Mouse (Mus musculus) MEL (cell line): ENCODE data around the gene Vmn1r222. TPM values are rescaled to one million over a fixed set of nuclear protein-coding genes. Genes with fewer than 3 reads are reported as not detected.
"Not testable (repeated sequence)": the region's sequence is repeated elsewhere in the genome, so short reads cannot be mapped to it uniquely, and the experiment has no call there.

Source experiments
- DNase-seq: peaks from one replicate; pipeline ENCODE4 v3.0.0; 2011; ENCODE audit warnings: low read depth, low spot score
- H3K27ac ChIP-seq: 2 replicates; pipeline ENCODE4 v1.5.1; 2012; ENCODE audit warnings: low read depth, mild to moderate bottlenecking, control low read depth, low read length, moderate library complexity; ENCODE audit not compliant: control insufficient read depth
- H3K27me3 ChIP-seq, 2 experiments: fragments of 150-350 bp in 1 of 2; sonication (generic) in 1 of 2; 2 replicates each; pipeline ENCODE4 v1.6.1; 2012; ENCODE audit warnings: low read length in 2 of 2, mild to moderate bottlenecking in 2 of 2, improper control_type of control experiment in 1 of 2, moderate library complexity in 1 of 2; ENCODE audit not compliant: insufficient read depth in 2 of 2, control insufficient read depth in 1 of 2
- H3K36me3 ChIP-seq, 2 experiments: 2 replicates each; pipeline ENCODE4 v1.6.1; 2012 to 2014; ENCODE audit warnings: low read length in 2 of 2, improper control_type of control experiment in 1 of 2, inconsistent platforms in 1 of 2, mild to moderate bottlenecking in 1 of 2; ENCODE audit not compliant: insufficient read depth in 2 of 2, control insufficient read depth in 1 of 2
- H3K4me1 ChIP-seq, 2 experiments: fragments of 150-350 bp in 1 of 2; sonication (generic) in 1 of 2; 2 replicates each; pipeline ENCODE4 v1.6.1; 2012; ENCODE audit warnings: low read length in 2 of 2, improper control_type of control experiment in 1 of 2, mild to moderate bottlenecking in 1 of 2; ENCODE audit not compliant: insufficient read depth in 2 of 2, control insufficient read depth in 1 of 2
- H3K4me3 ChIP-seq, 2 experiments: fragments of 150-350 bp in 1 of 2; sonication (generic) in 1 of 2; 2 replicates each; pipeline ENCODE4 v1.5.1; 2012; ENCODE audit warnings: low read depth in 2 of 2, low read length in 2 of 2, mild to moderate bottlenecking in 2 of 2, moderate library complexity in 2 of 2, control low read depth in 1 of 2, improper control_type of control experiment in 1 of 2; ENCODE audit not compliant: control insufficient read depth in 1 of 2, insufficient read depth in 1 of 2
- H3K79me2 ChIP-seq: 2 replicates; pipeline ENCODE4 v1.6.1; 2012; ENCODE audit warnings: mild to moderate bottlenecking, low read length, moderate library complexity; ENCODE audit not compliant: control insufficient read depth, poor library complexity, insufficient read depth
- H3K9ac ChIP-seq: 2 replicates; pipeline ENCODE4 v1.6.1; 2012; ENCODE audit warnings: low read depth, mild to moderate bottlenecking, control low read depth, low read length, moderate library complexity; ENCODE audit not compliant: control insufficient read depth, poor library complexity, severe bottlenecking
- H3K9me3 ChIP-seq: fragments of 150-350 bp; sonication (generic); replicated peaks from 2 replicates; pipeline ENCODE4 v1.6.1; 2012; ENCODE audit warnings: mild to moderate bottlenecking, low read length, improper control_type of control experiment, moderate library complexity; ENCODE audit not compliant: insufficient read depth
- BHLHE40 ChIP-seq: IDR thresholded peaks from 2 replicates; pipeline ENCODE4 v1.6.1; 2012; ENCODE audit warnings: low read depth, mild to moderate bottlenecking, inconsistent platforms, low read length, improper control_type of control experiment, borderline replicate concordance
- CHD1 ChIP-seq: IDR thresholded peaks from 2 replicates; pipeline ENCODE4 v1.6.1; 2012; ENCODE audit warnings: low read depth, mild to moderate bottlenecking, inconsistent platforms, low read length, improper control_type of control experiment
- CHD2 ChIP-seq: IDR thresholded peaks from 2 replicates; pipeline ENCODE4 v1.6.1; 2011; ENCODE audit warnings: low read length, improper control_type of control experiment
- CTCF ChIP-seq, 3 experiments: IDR thresholded peaks in 2 of 3; conservative IDR thresholded peaks in 1 of 3; 2 replicates each; pipeline ENCODE4 v1.5.1; 2011 to 2012; ENCODE audit warnings: low read length in 3 of 3, low read depth in 2 of 3, mild to moderate bottlenecking in 2 of 3, improper control_type of control experiment in 1 of 3, inconsistent platforms in 1 of 3, mixed read lengths in 1 of 3, moderate library complexity in 1 of 3; ENCODE audit not compliant: control insufficient read depth in 1 of 3, insufficient read depth in 1 of 3, poor library complexity in 1 of 3, severe bottlenecking in 1 of 3
- EP300 ChIP-seq, 2 experiments: IDR thresholded peaks; 2 replicates each; pipeline ENCODE4 v1.6.1; 2011; ENCODE audit warnings: improper control_type of control experiment in 2 of 2, low read length in 2 of 2, low read depth in 1 of 2, mild to moderate bottlenecking in 1 of 2
- KAT2A ChIP-seq: conservative IDR thresholded peaks from 2 replicates; pipeline ENCODE4 v1.6.1; 2012; ENCODE audit warnings: low read depth, low read length, improper control_type of control experiment, inconsistent platforms
- NELFE ChIP-seq: IDR thresholded peaks from 2 replicates; pipeline ENCODE4 v1.6.1; 2011; ENCODE audit warnings: low read depth, low read length, improper control_type of control experiment
- POLR2A ChIP-seq, 2 experiments: IDR thresholded peaks; 2 replicates each; pipeline ENCODE4 v1.6.1; 2011 to 2012; ENCODE audit warnings: low read length in 2 of 2, mild to moderate bottlenecking in 2 of 2, control low read depth in 1 of 2, improper control_type of control experiment in 1 of 2, low read depth in 1 of 2, moderate library complexity in 1 of 2; ENCODE audit not compliant: control insufficient read depth in 1 of 2, insufficient read depth in 1 of 2, poor library complexity in 1 of 2
- POLR2AphosphoS2 ChIP-seq: IDR thresholded peaks from 2 replicates; pipeline ENCODE4 v1.6.1; 2011; ENCODE audit warnings: low read length, improper control_type of control experiment
- SMC3 ChIP-seq: IDR thresholded peaks from 2 replicates; pipeline ENCODE4 v1.6.1; 2011; ENCODE audit warnings: low read depth, low read length, improper control_type of control experiment
- USF2 ChIP-seq, 2 experiments: IDR thresholded peaks; 2 replicates each; pipeline ENCODE4 v1.6.1; 2011 to 2012; ENCODE audit warnings: improper control_type of control experiment in 2 of 2, low read length in 2 of 2, borderline replicate concordance in 1 of 2, inconsistent platforms in 1 of 2, low read depth in 1 of 2, mild to moderate bottlenecking in 1 of 2; ENCODE audit not compliant: insufficient read depth in 1 of 2
- ZC3H11A ChIP-seq: IDR thresholded peaks from 2 replicates; pipeline ENCODE4 v1.6.1; 2012; ENCODE audit warnings: low read depth, mild to moderate bottlenecking, inconsistent platforms, low read length, improper control_type of control experiment
- ZKSCAN1 ChIP-seq: IDR thresholded peaks from 2 replicates; pipeline ENCODE4 v1.6.1; 2012; ENCODE audit warnings: low read depth, mild to moderate bottlenecking, inconsistent platforms, low read length, improper control_type of control experiment, moderate library complexity
- ZMIZ1 ChIP-seq: IDR thresholded peaks from 2 replicates; pipeline ENCODE4 v1.6.1; 2012; ENCODE audit warnings: low read depth, mild to moderate bottlenecking, inconsistent platforms, low read length, improper control_type of control experiment, moderate library complexity
- ZNF384 ChIP-seq: IDR thresholded peaks from 2 replicates; pipeline ENCODE4 v1.6.1; 2012; ENCODE audit warnings: low read depth, mild to moderate bottlenecking, inconsistent platforms, low read length, improper control_type of control experiment
- polyA plus RNA-seq, 2 experiments: library from polyadenylated mRNA; stranded (reverse) in 1 of 2; unstranded in 1 of 2; fragments of >175 nt in 1 of 2; fragments of >200 nt in 1 of 2; gene quantifications; 2 replicates each; pipeline versions ENCODE4 v1.2.1 to v1.2.4; 2012; ENCODE audit warnings: low replicate concordance in 2 of 2, low read depth in 1 of 2; ENCODE audit not compliant: insufficient read length in 2 of 2, insufficient read depth in 1 of 2, missing spikeins in 1 of 2
- total RNA-seq: library from RNA; depleted of rRNA; stranded (reverse); fragments of 300-350 nt; gene quantifications from 2 replicates; pipeline ENCODE4 v1.2.3, GENCODE M21; 2012

The Vmn1r222 gene
- total and polyA plus RNA-seq, 3 experiments = not detected

DNA sequence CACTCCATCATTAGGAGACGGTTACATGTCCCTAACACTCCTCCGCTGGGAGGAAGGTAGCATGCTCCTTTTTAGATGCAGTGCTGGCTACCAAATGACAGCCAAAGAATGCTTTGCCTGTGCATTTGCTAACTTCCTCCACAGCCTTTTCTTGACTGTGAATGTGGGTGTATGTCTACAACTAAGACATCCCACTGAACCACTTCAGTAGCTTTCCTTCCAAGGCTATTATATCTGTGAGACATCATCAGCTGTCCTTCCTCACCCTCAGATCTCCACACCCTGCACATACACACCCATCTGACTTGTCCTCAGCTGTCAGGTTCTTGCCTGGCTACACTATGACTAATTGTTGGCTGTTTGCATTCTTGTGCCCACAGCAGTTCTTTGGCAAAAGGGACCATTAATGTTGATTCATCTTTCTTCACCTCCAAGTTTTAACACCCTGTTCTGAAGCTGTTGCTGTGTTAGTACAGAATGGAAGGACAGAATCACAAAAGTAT is 22.9 kb upstream of the Vmn1r222 start:
- Histone ChIP-seq H3K79me2 (no peaks in the 10 kb centered on the region), H3K4me1 (no peaks in the 10 kb centered on the region), H3K9me3 (no peaks in the 10 kb centered on the region), H3K27ac (no peak overlapping the region), H3K4me3 (no peak overlapping the region)
- TF ChIP-seq ZC3H11A (no peak), ZNF384 (no peak)
- TF ChIP-seq, all 39 proteins: peak for 0
- Histone ChIP-seq H3K27me3 (no peaks in the 10 kb centered on the region; a peak in 1 of 4 replicates), H3K9ac (no peak overlapping the region), H3K36me3 (no peaks in the 10 kb centered on the region)
- DNase-seq = no peak

DNA sequence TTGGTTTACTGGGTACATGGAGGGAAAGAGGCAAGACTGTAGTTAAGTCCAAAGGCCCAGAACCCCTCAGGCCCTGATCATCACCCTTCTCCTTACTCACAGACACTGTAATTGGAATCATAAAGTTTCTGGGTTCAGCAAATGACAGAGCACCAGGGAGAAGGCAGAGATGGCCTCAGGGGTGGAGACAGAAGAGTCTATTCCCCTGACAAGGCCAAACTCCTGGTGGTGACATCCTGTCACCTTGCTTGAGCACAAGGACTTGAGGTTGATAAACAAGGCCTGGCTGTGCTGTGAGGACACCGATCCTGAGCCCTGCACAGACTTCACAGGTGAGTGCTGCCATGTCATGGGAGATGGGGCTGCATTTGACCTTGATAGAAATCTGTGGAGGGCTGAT is 11.1 kb upstream of the Vmn1r222 start, which contains the start of gene Vmn1r223:
Vmn1r223 (plus strand) TSS at position 301 of the 400 bp plus-strand sequence.
- H3K27me3 ChIP-seq, H3K4me1 ChIP-seq, H3K36me3 ChIP-seq, H3K4me3 ChIP-seq, DNase-seq, H3K9me3 ChIP-seq, H3K79me2 ChIP-seq, H3K9ac ChIP-seq, H3K27ac ChIP-seq: not testable (repeated sequence)

DNA sequence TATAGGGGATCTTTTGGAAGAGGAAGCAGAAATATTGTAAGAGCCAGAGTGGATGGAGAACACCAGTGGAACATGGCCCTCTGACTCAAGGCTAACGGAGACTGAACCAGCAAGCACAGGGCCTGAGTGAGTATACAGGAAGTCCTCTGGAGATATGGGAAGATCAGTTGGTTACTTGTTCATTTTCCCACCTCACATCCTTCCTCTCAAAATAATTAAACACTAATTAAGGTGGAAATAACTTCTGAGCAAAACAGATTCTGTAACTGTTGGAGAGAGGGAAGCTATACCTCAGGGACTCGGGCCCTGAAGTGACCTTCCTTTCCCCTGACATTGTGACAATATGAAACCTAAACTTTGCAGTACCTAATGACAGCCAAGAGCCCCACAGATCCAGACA is 21.9 kb downstream of the Vmn1r222 start, which contains the start of gene Vmn1r221:
Vmn1r221 (plus strand) TSS at position 301 of the 400 bp plus-strand sequence.
- DNase-seq, H3K27ac ChIP-seq, H3K27me3 ChIP-seq, H3K4me3 ChIP-seq, H3K9me3 ChIP-seq, H3K9ac ChIP-seq, H3K4me1 ChIP-seq, H3K79me2 ChIP-seq, H3K36me3 ChIP-seq: not testable (repeated sequence)

DNA sequence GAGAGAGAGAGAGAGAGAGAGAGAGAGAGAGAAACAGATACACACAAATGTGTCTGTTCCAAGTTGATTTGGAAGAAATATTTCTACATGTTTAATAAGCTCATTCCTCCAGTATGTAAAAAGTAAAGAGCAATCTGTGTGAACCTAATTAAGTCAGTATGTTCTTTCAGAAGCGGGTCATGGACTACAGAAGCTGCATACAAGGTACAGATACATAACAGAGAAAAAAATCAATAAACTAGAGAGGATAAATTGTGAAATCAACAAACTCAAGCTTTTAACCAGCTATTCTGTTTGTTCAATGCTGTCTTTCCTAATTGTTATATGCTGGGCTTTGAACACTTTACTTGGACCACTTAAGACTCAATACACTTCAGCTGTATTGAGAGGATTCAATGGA is 31.9 kb downstream of the Vmn1r222 start:
- H3K9ac ChIP-seq, H3K9me3 ChIP-seq, H3K4me3 ChIP-seq, H3K27me3 ChIP-seq, H3K36me3 ChIP-seq, H3K79me2 ChIP-seq, DNase-seq, H3K27ac ChIP-seq, H3K4me1 ChIP-seq: not testable (repeated sequence)

DNA sequence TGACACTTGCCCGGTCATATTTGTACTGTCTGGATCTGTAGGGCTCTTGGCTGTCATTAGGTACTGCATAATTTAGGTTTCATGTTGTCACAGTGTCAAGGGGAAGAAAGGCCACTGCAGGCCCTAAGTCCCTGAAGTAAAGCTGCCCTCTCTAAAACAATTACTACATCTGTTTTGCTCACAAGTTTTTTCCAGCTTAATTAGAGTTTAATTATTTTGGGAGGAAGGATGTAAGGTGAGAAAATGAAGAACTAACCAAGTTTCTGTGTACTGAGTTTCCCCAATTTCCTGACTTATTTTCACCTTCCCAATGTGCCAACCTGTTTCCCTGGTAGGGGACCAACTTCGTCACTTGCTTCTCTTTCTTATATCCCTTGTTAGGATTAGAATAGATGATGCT is 47.9 kb downstream of the Vmn1r222 start, which contains the start of gene Vmn1r220:
Vmn1r220 (minus strand) TSS at position 101 of the 400 bp plus-strand sequence.
- no peaks in the 10 kb centered on the region for H3K79me2 ChIP-seq
- H3K36me3 ChIP-seq = no peaks in the 10 kb centered on the region
- H3K27ac ChIP-seq = no peak within 1 kb of the TSS
- H3K9ac ChIP-seq = no peak within 1 kb of the TSS
- no peaks in the 10 kb centered on the region for H3K9me3 ChIP-seq
- no peak for DNase-seq
- H3K4me3 ChIP-seq = no peak within 1 kb of the TSS
- no peaks in the 10 kb centered on the region for H3K4me1 ChIP-seq
- no peaks in the 10 kb centered on the region for H3K27me3 ChIP-seq
- no peak for TF ChIP-seq ZNF384
- no peak for TF ChIP-seq EP300 (IDR thresholded peaks at IDR 0.05; ENCODE audit: low read depth in 1 of 2, low read length in 2 of 2)
- no peak for TF ChIP-seq CTCF (IDR thresholded peaks at IDR 0.05 in 2 of 3, conservative IDR thresholded peaks at IDR 0.05 in 1 of 3; ENCODE audit: control insufficient read depth in 1 of 3, insufficient read depth in 1 of 3, low read depth in 2 of 3, low read length in 3 of 3, poor library complexity in 1 of 3, severe bottlenecking in 1 of 3)
- TF ChIP-seq POLR2A (IDR thresholded peaks at IDR 0.05; ENCODE audit: control insufficient read depth in 1 of 2, insufficient read depth in 1 of 2, low read depth in 1 of 2, low read length in 2 of 2, poor library complexity in 1 of 2) = no peak
- no peak for TF ChIP-seq ZMIZ1
- TF ChIP-seq CHD2 = no peak
- TF ChIP-seq NELFE = no peak
- no peak for TF ChIP-seq BHLHE40
- no peak for TF ChIP-seq SMC3
- no peak for TF ChIP-seq POLR2AphosphoS2
- no peak for TF ChIP-seq KAT2A
- TF ChIP-seq USF2 (IDR thresholded peaks at IDR 0.05; ENCODE audit: borderline replicate concordance in 1 of 2, insufficient read depth in 1 of 2, low read depth in 1 of 2, low read length in 2 of 2) = no peak
- TF ChIP-seq CHD1 = no peak
- TF ChIP-seq ZKSCAN1 = no peak
